In genomic region chr9:108094184-108094941, GRCm38 (mm10) we compare ENCODE assay signal across 8 mouse cellular contexts. TPM values are rescaled to one million over a fixed set of nuclear protein-coding genes. Genes with fewer than 3 reads are reported as not detected.
A peak's percentile ranks its signal among the peaks of the same experiment; 100 is the strongest.
DNase-seq lines count a peak whose midpoint lies in the region; ATAC-seq lines count a peak whose summit lies in the region.

Apeh (minus strand) TSS chr9:108094606.

- H3K27me3 ChIP-seq in heart, embryonic 10.5 days (ENCODE audit: insufficient read depth, poor library complexity, severe bottlenecking), result no peaks in the 10 kb centered on the region
- no peaks in the 10 kb centered on the region for H3K27me3 ChIP-seq in kidney, embryonic 15.5 days

- H3K36me3 ChIP-seq in heart, embryonic 10.5 days, result peaks cover 36% of the 10 kb centered on the region
- H3K36me3 ChIP-seq in kidney, embryonic 15.5 days, result peaks cover 35% of the 10 kb centered on the region

- H3K27ac ChIP-seq in heart, embryonic 10.5 days, result peak within 1 kb of the TSS; percentile 92
- H3K27ac ChIP-seq in kidney, embryonic 15.5 days, result peak within 1 kb of the TSS; percentile 80

- H3K4me2 ChIP-seq in kidney, embryonic 15.5 days, result peak within 1 kb of the TSS; percentile 96

- H3K9ac ChIP-seq in kidney, embryonic 15.5 days, result peak within 1 kb of the TSS; percentile 73

- peak; percentile 98 for DNase-seq in B cell, adult 2 months
- DNase-seq in brain, adult 2 months (ENCODE audit: low read depth, low spot score), result peak; percentile 93
- DNase-seq in heart, embryonic 10.5 days (ENCODE audit: low spot score), result peak; percentile 98
- DNase-seq in liver, result peak; percentile 99
- peak; percentile 99 for DNase-seq in spleen, postnatal 4 days (ENCODE audit: low spot score in 2 of 2)

- WGBS in heart, embryonic 10.5 days, result under 1% methylated on average over 52 of the region's 52 CpGs
- WGBS in kidney, embryonic 15.5 days, result under 1% methylated on average over 52 of the region's 52 CpGs

- H3K9me3 ChIP-seq in heart, embryonic 10.5 days, result no peaks in the 10 kb centered on the region
- H3K9me3 ChIP-seq in kidney, embryonic 15.5 days (replicated peaks), result no peaks in the 10 kb centered on the region

- peak; percentile 65 for ATAC-seq in erythroblast, adult 5-6 weeks (replicated peaks; ENCODE audit: low FRiP score, poor library complexity, severe bottlenecking)
- peak; percentile 96 for ATAC-seq in kidney, embryonic 15.5 days (replicated peaks; ENCODE audit: low FRiP score)
- ATAC-seq in monocyte, adult 5-6 weeks (replicated peaks; ENCODE audit: insufficient number of reproducible peaks, low FRiP score, low TSS enrichment, poor library complexity, severe bottlenecking), result peak; percentile 91

- H3K4me3 ChIP-seq in heart, embryonic 10.5 days, result peak within 1 kb of the TSS; percentile 77
- H3K4me3 ChIP-seq in kidney, embryonic 15.5 days (replicated peaks), result peak within 1 kb of the TSS; percentile 62

- H3K4me1 ChIP-seq in heart, embryonic 10.5 days, result peaks cover 53% of the 10 kb centered on the region
- peaks cover 33% of the 10 kb centered on the region for H3K4me1 ChIP-seq in kidney, embryonic 15.5 days

RNA-seq across cellular contexts. Expression of gene Apeh, which starts in this region (rescaled TPM):
- total RNA-seq in erythroblast, adult 5-6 weeks (2015; ENCODE audit: low replicate concordance), result 123 and 182 TPM in 2 replicates
- total RNA-seq in erythroblast, adult 5-6 weeks (2017; ENCODE audit: low replicate concordance), result 219 and 268 TPM in 2 replicates
- 80.7 and 84.4 TPM in 2 replicates for polyA plus RNA-seq in heart, embryonic 10.5 days (2016; fragmentation: Nextera tagmentation; extraction: Ambion mirVana)
- 67.7 and 76.6 TPM in 2 replicates for polyA plus RNA-seq in kidney, embryonic 15.5 days (2015; fragmentation: Nextera tagmentation; extraction: Ambion mirVana)
- total RNA-seq in monocyte, adult 5-6 weeks (2017), result 63.3 to 124 TPM (median 97.2 TPM) in 3 replicates

Comparison
In these comparisons a context has a peak if more than half of its experiments do, and no peak if none do; other contexts are left out.
1. Peak in every context shown above with its lines: DNase-seq, ATAC-seq, H3K4me3 ChIP-seq and H3K27ac ChIP-seq.